Mouse (Mus musculus): ENCODE results near the gene Rnf10.

DNA sequence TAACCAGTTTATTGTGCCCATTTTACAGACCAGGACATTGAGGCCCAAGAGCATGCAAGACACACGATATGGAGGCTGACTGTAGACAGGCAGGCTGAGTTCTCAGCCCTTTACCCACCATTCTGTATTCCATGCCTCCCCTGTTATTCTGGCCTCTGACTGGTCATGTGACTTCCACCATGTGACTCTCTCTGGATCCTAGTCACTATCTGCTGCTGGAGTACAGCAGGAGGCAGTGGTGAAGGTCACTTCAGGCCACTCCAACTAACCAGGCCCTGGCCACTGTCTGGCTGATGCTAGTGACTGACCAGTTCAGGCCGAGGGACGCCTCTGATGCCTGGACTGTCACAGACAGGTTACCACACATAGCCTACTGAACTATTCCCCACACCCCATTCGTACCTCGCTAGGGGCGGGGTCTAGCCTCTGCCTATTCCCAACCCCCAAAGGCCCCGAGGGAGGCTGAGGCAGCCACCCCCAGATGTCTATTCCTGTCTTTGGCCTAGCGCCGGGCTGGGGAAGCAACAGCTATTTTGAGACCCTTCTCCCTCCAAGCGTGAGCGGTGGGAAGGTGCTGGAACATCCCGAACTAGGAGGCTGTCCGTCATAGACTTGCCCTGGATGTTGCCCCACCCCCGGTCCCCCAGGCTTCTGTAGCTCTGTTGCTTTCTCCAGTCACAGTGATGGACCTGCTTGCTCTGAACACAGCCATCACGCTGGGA is 41.7 kb downstream of the Rnf10 start:
- no peak for TF ChIP-seq CTCF (IDR thresholded peaks at IDR 0.05)
- no peak for TF ChIP-seq EP300 (IDR thresholded peaks at IDR 0.05)

Measured in lung, postnatal 0 days (tissue).